Mouse (Mus musculus) layer of hippocampus, postnatal 36 days (tissue): Measurements from ENCODE around the gene Pde9a. TPM values are rescaled to one million over a fixed set of nuclear protein-coding genes. Genes with fewer than 3 reads are reported as not detected.

Experiments
- DNase-seq, 2 experiments: peaks; one replicate each; pipeline ENCODE4 v3.0.0; 2022
- total RNA-seq, 2 experiments: library from RNA; stranded (reverse); gene quantifications; 2 replicates each; pipeline ENCODE4 v1.2.3; 2021

Pde9a gene
- total RNA-seq, 2 experiments from 2014 or later = 20.7 to 31.6 TPM

GRCm38 (mm10) chr17:31519344-31519945 is 133.4 kb downstream of the Pde9a start:
- no peak for DNase-seq

GRCm38 (mm10) chr17:31519946-31520838 is 134.2 kb downstream of the Pde9a start, which contains the start of the genes Wdr4 and Ndufv3:
Gene Wdr4 (minus strand): TSS chr17:31519980.
Gene Ndufv3 (plus strand): TSS chr17:31520115.
- DNase-seq = peak; percentile 94 to 98

GRCm38 (mm10) chr17:31520895-31521294 is 134.9 kb downstream of the Pde9a start:
- no peak for DNase-seq

GRCm38 (mm10) chr17:31521948-31522347 is 135.9 kb downstream of the Pde9a start:
- DNase-seq = no peak

GRCm38 (mm10) chr17:31525114-31525513 is 139.1 kb downstream of the Pde9a start:
- no peak for DNase-seq

- no peak for DNase-seq
Observed at GRCm38 (mm10) chr17:31525816-31526215, 139.8 kb downstream of the Pde9a start.

Other genes starting within 250 kb of the Pde9a start
- gene Tff2, start 241.9 kb upstream of the Pde9a start, total RNA-seq = not detected
- not detected for gene Tff1, start 220.9 kb upstream of the Pde9a start, total RNA-seq
- gene Tmprss3, start 187.2 kb upstream of the Pde9a start, total RNA-seq = not detected
- 1 to 10 TPM in 1 of 2 experiments, under 1 TPM in 1; 0.85 to 1.4 TPM for gene Ubash3a, start 178.3 kb upstream of the Pde9a start, total RNA-seq
- gene Rsph1, start 108.8 kb upstream of the Pde9a start, total RNA-seq = 10 to 100 TPM; 10.8 to 14.3 TPM
- 1 to 10 TPM; 5.4 to 7.1 TPM for gene Slc37a1, start 99.4 kb upstream of the Pde9a start, total RNA-seq
- 10 to 100 TPM; 19.5 to 22.6 TPM for gene Wdr4, start 133.8 kb downstream of the Pde9a start, total RNA-seq
- gene Ndufv3, start 133.9 kb downstream of the Pde9a start, total RNA-seq = 100 to 1,000 TPM; 267 to 275 TPM
- gene Pknox1, start 178.5 kb downstream of the Pde9a start, total RNA-seq = 10 to 100 TPM; 14.6 to 17.2 TPM